Mouse (Mus musculus) forebrain, embryonic 16.5 days (tissue): ENCODE measurements around the gene Ahsa1. TPM values are rescaled to one million over a fixed set of nuclear protein-coding genes. Genes with fewer than 3 reads are reported as not detected.
"Not testable (repeated sequence)": the region's sequence is repeated elsewhere in the genome, so short reads cannot be mapped to it uniquely, and the experiment has no call there.

Experiments used
- ATAC-seq: fragments of 200-750 bp; cut with Nextera tagmentation; 2 replicates; pipeline ENCODE4 v1.8.0; 2017; ENCODE audit warnings: mild to moderate bottlenecking, moderate library complexity
- H3K27ac ChIP-seq: fragments of 300-500 bp; sonication (generic); 2 replicates; pipeline ENCODE4 v1.5.1; 2014; ENCODE audit warnings: low read length, control low read depth
- H3K27me3 ChIP-seq: fragments of 300-500 bp; sonication (generic); replicated peaks from 2 replicates; pipeline ENCODE4 v1.6.1; 2014; ENCODE audit warnings: low read length; ENCODE audit not compliant: control insufficient read depth, insufficient read depth
- H3K36me3 ChIP-seq: fragments of 300-500 bp; sonication (generic); 2 replicates; pipeline ENCODE4 v1.6.1; 2014; ENCODE audit not compliant: control insufficient read depth, insufficient read depth
- H3K4me1 ChIP-seq: fragments of 300-500 bp; sonication (generic); replicated peaks from 2 replicates; pipeline ENCODE4 v1.6.1; 2014; ENCODE audit warnings: low read length; ENCODE audit not compliant: control insufficient read depth, insufficient read depth
- H3K4me2 ChIP-seq: fragments of 300-500 bp; sonication (generic); 2 replicates; pipeline ENCODE4 v1.6.1; 2014; ENCODE audit warnings: mild to moderate bottlenecking, low read length, control low read depth
- H3K4me3 ChIP-seq: fragments of 300-500 bp; sonication (generic); replicated peaks from 2 replicates; pipeline ENCODE4 v1.5.1; 2014; ENCODE audit warnings: mild to moderate bottlenecking, low read length, control low read depth
- H3K9ac ChIP-seq: fragments of 300-500 bp; sonication (generic); replicated peaks from 2 replicates; pipeline ENCODE4 v1.6.1; 2014; ENCODE audit warnings: low read depth, low read length, control low read depth
- H3K9me3 ChIP-seq: fragments of 300-500 bp; sonication (generic); 2 replicates; pipeline ENCODE4 v1.6.1; 2016; ENCODE audit warnings: low read length; ENCODE audit not compliant: control insufficient read depth
- WGBS: fragments of 180-500 bp; shearing (Covaris S2); extraction: QIAGEN DNeasy Blood & Tissue Kit; methylation state at CpG from one replicate; pipeline ENCODE4 v1.1.7; 2014; 5-methylcytosine and 5-hydroxymethylcytosine counted together
- polyA plus RNA-seq: library from polyadenylated mRNA; unstranded; fragments of >200 nt; fragmentation: Nextera tagmentation; extraction: Ambion mirVana; gene quantifications from 2 replicates; pipeline ENCODE4 v1.2.1, GENCODE M21; 2015

Gene Ahsa1
- polyA plus RNA-seq, 1 experiment from 2014 or later: 222 TPM

- no peaks in the 10 kb centered on the region for H3K9me3 ChIP-seq
- peak overlapping the region; percentile 73 for H3K9ac ChIP-seq
- no peak overlapping the region for H3K27ac ChIP-seq
- no peaks in the 10 kb centered on the region for H3K36me3 ChIP-seq
- peak overlapping the region; percentile 95 for H3K4me2 ChIP-seq
- peak overlapping the region; percentile 73 for H3K4me3 ChIP-seq
- peaks cover 16% of the 10 kb centered on the region for H3K4me1 ChIP-seq
- peak; percentile 19 for ATAC-seq
- peaks cover 7% of the 10 kb centered on the region for H3K27me3 ChIP-seq
- 8% methylated on average over 29 of the region's 29 CpGs for WGBS
These were observed 32.9 kb downstream of the Ahsa1 start for GRCm38 (mm10) chr12:87299037-87299656.

- Histone ChIP-seq H3K9me3 (no peaks in the 10 kb centered on the region), H3K36me3 (no peaks in the 10 kb centered on the region), H3K4me3 (peak within 1 kb of the TSS; percentile 73), H3K27me3 (peaks cover 7% of the 10 kb centered on the region), H3K27ac (no peak within 1 kb of the TSS), H3K4me1 (peaks cover 16% of the 10 kb centered on the region), H3K9ac (peak within 1 kb of the TSS; percentile 73), H3K4me2 (peak within 1 kb of the TSS; percentile 95)
- under 1% methylated on average over 61 of the region's 86 CpGs for WGBS
- peak; percentile 76 for ATAC-seq
These were observed 33.6 kb downstream of the Ahsa1 start, which contains the start of gene Ism2 for GRCm38 (mm10) chr12:87299657-87300440. Gene Ism2 (minus strand): TSS chr12:87299705.

- no peaks in the 10 kb centered on the region for H3K36me3 ChIP-seq
- no peak overlapping the region for H3K27ac ChIP-seq
- peak overlapping the region; percentile 95 for H3K4me2 ChIP-seq
- ATAC-seq: no peak
- no peaks in the 10 kb centered on the region for H3K9me3 ChIP-seq
- peaks cover 7% of the 10 kb centered on the region for H3K27me3 ChIP-seq
- no peak overlapping the region; the same call in 1 of the 2 replicates for H3K9ac ChIP-seq
- peak overlapping the region; percentile 73 for H3K4me3 ChIP-seq
- 1% methylated on average over 9 of the region's 9 CpGs for WGBS
- H3K4me1 ChIP-seq: peaks cover 16% of the 10 kb centered on the region
These were observed 34.1 kb downstream of the Ahsa1 start for GRCm38 (mm10) chr12:87300441-87300690.

GRCm38 (mm10) chr12:87301189-87301588 lies 34.9 kb downstream of the Ahsa1 start:
- Histone ChIP-seq H3K4me1 (peaks cover 20% of the 10 kb centered on the region), H3K27me3 (peaks cover 7% of the 10 kb centered on the region), H3K9me3 (no peaks in the 10 kb centered on the region), H3K4me3 (no peak overlapping the region), H3K36me3 (no peaks in the 10 kb centered on the region), H3K27ac (no peak overlapping the region), H3K9ac (no peak overlapping the region), H3K4me2 (no peak overlapping the region)
- ATAC-seq: no peak
- 41% methylated on average over 4 of the region's 4 CpGs for WGBS

- ATAC-seq: peak; percentile 83
- Histone ChIP-seq H3K27ac (0 out of 2 replicates have a peak overlapping the region, but pooled peaks have one; percentile 15), H3K4me2 (peak overlapping the region; percentile 25)
These were observed 39.7 kb downstream of the Ahsa1 start for GRCm38 (mm10) chr12:87305767-87306583.

GRCm38 (mm10) chr12:87306584-87306844 lies 40.2 kb downstream of the Ahsa1 start:
- not testable (repeated sequence) for H3K4me1 ChIP-seq, ATAC-seq, H3K9me3 ChIP-seq, H3K9ac ChIP-seq, H3K4me3 ChIP-seq, H3K27ac ChIP-seq, H3K27me3 ChIP-seq, H3K4me2 ChIP-seq
- H3K36me3 ChIP-seq: peaks cover 10% of the 10 kb centered on the region; the same call in 1 of the 2 replicates
- WGBS: 29% methylated on average over 4 of the region's 4 CpGs

More at GRCm38 (mm10) chr12:87305767-87306583, 39.7 kb downstream of the Ahsa1 start:
- peaks cover 10% of the 10 kb centered on the region; the same call in 1 of the 2 replicates for H3K36me3 ChIP-seq
- no peaks in the 10 kb centered on the region for H3K27me3 ChIP-seq
- H3K9me3 ChIP-seq: no peaks in the 10 kb centered on the region
- H3K4me3 ChIP-seq: no peak overlapping the region
- H3K4me1 ChIP-seq: peaks cover 9% of the 10 kb centered on the region
- WGBS: 17% methylated on average over 13 of the region's 13 CpGs
- H3K9ac ChIP-seq: no peak overlapping the region

- 67% methylated on average over 2 of the region's 2 CpGs for WGBS
- H3K9me3 ChIP-seq: no peaks in the 10 kb centered on the region
- no peak for ATAC-seq
These were observed 46.8 kb downstream of the Ahsa1 start for GRCm38 (mm10) chr12:87313098-87313497.

GRCm38 (mm10) chr12:87317951-87318350 lies 51.7 kb downstream of the Ahsa1 start:
- no peak for ATAC-seq

More at GRCm38 (mm10) chr12:87313098-87313497, 46.8 kb downstream of the Ahsa1 start:
- Histone ChIP-seq H3K27ac (no peak overlapping the region), H3K27me3 (no peaks in the 10 kb centered on the region), H3K4me3 (no peak overlapping the region), H3K4me2 (no peak overlapping the region), H3K36me3 (peaks cover 14% of the 10 kb centered on the region), H3K4me1 (no peaks in the 10 kb centered on the region), H3K9ac (no peak overlapping the region)

GRCm38 (mm10) chr12:87319229-87319628 lies 53.0 kb downstream of the Ahsa1 start:
- no peaks in the 10 kb centered on the region; the same call in 1 of the 2 replicates for H3K36me3 ChIP-seq

More at GRCm38 (mm10) chr12:87317951-87318350, 51.7 kb downstream of the Ahsa1 start:
- Histone ChIP-seq H3K9me3 (no peaks in the 10 kb centered on the region), H3K4me3 (no peak overlapping the region), H3K36me3 (no peaks in the 10 kb centered on the region), H3K9ac (no peak overlapping the region), H3K27ac (no peak overlapping the region), H3K4me2 (no peak overlapping the region), H3K27me3 (no peaks in the 10 kb centered on the region), H3K4me1 (no peaks in the 10 kb centered on the region)
- 20% methylated on average over 1 of the region's 1 CpGs for whole genome bisulfite sequencing

More at GRCm38 (mm10) chr12:87319229-87319628, 53.0 kb downstream of the Ahsa1 start:
- Histone ChIP-seq H3K4me3 (no peak overlapping the region), H3K27me3 (no peaks in the 10 kb centered on the region), H3K9ac (no peak overlapping the region), H3K4me2 (no peak overlapping the region), H3K27ac (no peak overlapping the region), H3K9me3 (no peaks in the 10 kb centered on the region), H3K4me1 (no peaks in the 10 kb centered on the region)
- WGBS: 93% methylated on average over 3 of the region's 3 CpGs
- no peak for ATAC-seq
